Mouse (Mus musculus) central nervous system, embryonic 14 days (tissue): Measurements from ENCODE around the gene Mansc4. TPM values are rescaled to one million over a fixed set of nuclear protein-coding genes. Genes with fewer than 3 reads are reported as not detected.

Experiments used
- polyA plus RNA-seq: library from polyadenylated mRNA; depleted of rRNA; stranded (reverse); fragments of >200 nt; gene quantifications from 2 replicates; pipeline ENCODE4 v1.2.3, GENCODE M21; 2012; rRNA removed

Mansc4 gene
- 0.25 and 0.89 TPM in 2 replicates for polyA plus RNA-seq

GRCm38 (mm10) chr6:147086594-147087225 lies at the start of gene Mansc4:
Mansc4 (minus strand) TSS chr6:147087032.

GRCm38 (mm10) chr6:147091136-147092120 lies 4.6 kb upstream of the Mansc4 start, which contains the start of gene Klhl42:
Klhl42 (plus strand) TSS chr6:147091379.

DNA sequence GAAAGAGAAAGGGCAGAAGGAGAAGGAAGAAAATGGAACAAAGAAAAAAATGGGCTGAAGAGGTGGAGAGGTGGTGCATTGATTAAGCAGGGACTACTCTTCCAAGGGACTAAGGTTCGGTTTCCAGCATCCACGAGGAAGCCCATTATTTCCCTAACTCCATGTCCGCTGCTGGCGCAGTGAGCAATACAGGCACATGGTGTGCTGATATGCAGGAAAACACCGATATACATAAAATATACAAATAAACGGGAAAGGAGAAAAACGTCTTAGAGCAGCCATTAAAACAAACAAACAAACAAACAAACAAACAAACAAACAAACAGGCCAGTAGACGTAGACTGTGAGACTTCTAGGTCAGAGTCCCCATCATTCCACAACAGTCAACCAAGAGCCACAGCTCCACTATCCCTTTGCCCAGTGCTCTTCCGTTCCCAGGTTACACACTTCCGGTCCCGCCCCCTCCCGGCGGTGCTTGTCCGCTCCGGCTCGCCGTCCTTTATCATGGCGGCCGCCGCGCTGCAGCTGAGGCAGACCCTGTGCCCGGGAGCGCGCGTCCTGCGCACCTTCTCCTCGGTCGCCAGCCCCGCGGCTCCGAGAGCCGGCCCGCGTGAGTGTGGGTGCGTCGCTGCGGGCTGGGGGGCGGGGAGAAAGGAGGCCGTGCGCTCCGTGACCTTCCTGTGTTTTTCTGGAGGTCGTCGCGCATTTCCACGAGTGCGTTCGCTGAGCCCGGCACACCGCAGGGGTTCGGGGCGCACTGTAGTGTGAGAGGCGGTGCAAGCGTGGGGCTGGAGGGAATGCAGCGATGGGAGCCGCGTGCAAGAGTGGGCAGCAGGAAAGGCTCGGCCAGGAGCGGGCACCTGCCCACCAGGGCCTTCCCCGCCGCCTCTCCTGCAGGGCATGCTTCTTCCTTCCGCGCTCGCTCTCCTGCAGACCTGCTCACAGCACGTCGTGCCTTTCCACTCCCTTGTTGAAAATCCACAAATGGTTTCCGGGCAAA lies 44.2 kb downstream of the Mansc4 start, which contains the start of gene Mrps35:
Mrps35 (plus strand) TSS at position 474 of the 1,000 bp plus-strand sequence.

DNA sequence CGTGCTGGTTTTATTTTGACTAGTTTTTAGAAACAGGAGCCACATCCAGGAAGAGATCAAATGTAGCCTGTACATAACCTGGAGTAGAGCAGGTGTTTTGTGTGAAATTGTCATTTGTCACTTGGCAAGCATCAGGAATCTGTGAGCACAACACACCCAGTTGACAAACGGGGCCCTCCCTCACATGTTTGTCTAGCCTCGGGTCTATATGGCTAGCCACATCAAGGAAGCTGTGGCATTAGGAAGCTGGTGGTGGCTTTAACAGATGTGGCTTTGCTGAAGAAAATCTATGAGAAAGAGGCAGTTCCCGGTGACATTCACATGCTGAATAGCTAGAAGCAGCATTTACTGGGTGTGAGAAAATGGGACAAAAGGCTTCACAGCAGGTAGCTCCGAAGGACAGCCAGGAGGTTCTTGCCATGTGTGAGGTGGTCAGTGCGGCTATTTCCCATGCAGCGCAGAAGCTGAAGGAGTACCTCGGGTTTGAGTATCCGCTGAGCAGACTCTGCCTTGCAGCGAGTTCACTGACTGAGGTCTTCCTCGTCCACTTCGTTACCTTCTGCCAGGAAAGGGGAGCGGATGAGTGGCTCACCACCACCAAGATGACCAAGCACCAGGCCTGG lies 54.4 kb downstream of the Mansc4 start, which contains the start of gene Rep15:
Rep15 (plus strand) TSS at position 282 of the 623 bp plus-strand sequence.

Other genes with a start within 250 kb of the Mansc4 start
- gene Smco2, start 236.9 kb downstream of the Mansc4 start, polyA plus RNA-seq = not detected in 2 replicates
- 13.2 and 20.6 TPM in 2 replicates for gene Ppfibp1, start 198.5 kb downstream of the Mansc4 start, polyA plus RNA-seq
- gene 1700034J05Rik, start 132.6 kb downstream of the Mansc4 start, polyA plus RNA-seq = not detected in 2 replicates
- gene Rep15, start 54.4 kb downstream of the Mansc4 start, polyA plus RNA-seq = 0.53 and 0.83 TPM in 2 replicates
- gene Mrps35, start 44.3 kb downstream of the Mansc4 start, polyA plus RNA-seq = 44.9 and 45.5 TPM in 2 replicates
- gene Klhl42, start 4.3 kb upstream of the Mansc4 start, polyA plus RNA-seq = 7.5 and 9.1 TPM in 2 replicates
- 2.0 and 5.0 TPM in 2 replicates for gene Pthlh, start 177.2 kb upstream of the Mansc4 start, polyA plus RNA-seq